Mouse (Mus musculus) left cerebral cortex, postnatal 14 days (tissue): Measurements from ENCODE around the gene Usp48. TPM values are rescaled to one million over a fixed set of nuclear protein-coding genes. Genes with fewer than 3 reads are reported as not detected.
"Not testable (repeated sequence)": the region's sequence is repeated elsewhere in the genome, so short reads cannot be mapped to it uniquely, and the experiment has no call there.

Experiments
- DNase-seq, 2 experiments: peaks; one replicate each; pipeline ENCODE4 v3.0.0; 2021 to 2022; ENCODE audit warnings: low spot score in 2 of 2, mixed read lengths in 1 of 2
- intact Hi-C: fragments of 180-260 bp; cut with DNase I; formaldehyde crosslinking; loops from one replicate; pipeline ENCODE4 v1.15.1; 2025
- long read RNA-seq, 2 experiments: library from polyadenylated mRNA; stranded (forward); transcript quantifications; one replicate each; pipeline ENCODE4 v2.0.0; 2021
- total RNA-seq, 2 experiments: library from RNA; stranded (reverse); gene quantifications; 2 replicates each; pipeline ENCODE4 v1.2.3; 2021

Gene Usp48
- 100 to 1,000 TPM; 105 to 109 TPM for total RNA-seq
- long read RNA-seq, experiment 1, full-length matches to known transcripts, result 4 of 36 reads
- long read RNA-seq, experiment 1, partial matches to known transcripts, result 5 of 36 reads
- long read RNA-seq, experiment 1, other reads (novel, unspliced or antisense), result 27 of 36 reads
- long read RNA-seq, experiment 2, full-length matches to known transcripts, result 4 of 33 reads
- long read RNA-seq, experiment 2, partial matches to known transcripts, result 8 of 33 reads
- long read RNA-seq, experiment 2, other reads (novel, unspliced or antisense), result 21 of 33 reads

- intact Hi-C loops, result no loop called here
- DNase-seq, result peak; percentile 99 to 100
Measured at GRCm38 (mm10) chr4:137593601-137594495, at the start of gene Usp48. TSS of gene Usp48 (plus strand) at chr4:137593755.

- intact Hi-C loops, result no loop called here
- no peak for DNase-seq
Measured at GRCm38 (mm10) chr4:137545568-137545967, 48.0 kb upstream of the Usp48 start.

GRCm38 (mm10) chr4:137546003-137546525 is 47.5 kb upstream of the Usp48 start:
- DNase-seq, result peak; percentile 36 to 50
- intact Hi-C loops, result no loop called here

- intact Hi-C loops, result no loop called here
- no peak for DNase-seq
Measured at GRCm38 (mm10) chr4:137553466-137553865, 40.1 kb upstream of the Usp48 start.

GRCm38 (mm10) chr4:137556673-137557210 is 36.8 kb upstream of the Usp48 start:
- no peak for DNase-seq
- intact Hi-C loops, result no loop called here

- DNase-seq, result no peak
- intact Hi-C loops, result no loop called here
Measured at GRCm38 (mm10) chr4:137569873-137570272, 23.7 kb upstream of the Usp48 start.

- intact Hi-C loops, result no loop called here
- no peak for DNase-seq
Measured at GRCm38 (mm10) chr4:137574469-137574868, 19.1 kb upstream of the Usp48 start, which contains the start of gene Ldlrad2. TSS of gene Ldlrad2 (minus strand) at chr4:137574569.

GRCm38 (mm10) chr4:137577486-137577885 is 16.1 kb upstream of the Usp48 start:
- intact Hi-C loops, result loop anchor here (5.0 kb wide), 1 partner anchor 130 kb away; no protein-coding TSS in a partner anchor
- no peak for DNase-seq

- DNase-seq, result peak in 1 of 2 experiments; percentile 27
- intact Hi-C loops, result loop anchor here (5.0 kb wide), 1 partner anchor 131 kb away; no protein-coding TSS in a partner anchor
Measured at GRCm38 (mm10) chr4:137578181-137578845, 15.2 kb upstream of the Usp48 start.

GRCm38 (mm10) chr4:137579789-137580188 is 13.8 kb upstream of the Usp48 start:
- intact Hi-C loops, result loop anchor here (5.0 kb wide), 1 partner anchor 132 kb away; no protein-coding TSS in a partner anchor
- DNase-seq, result no peak

- no peak for DNase-seq
- intact Hi-C loops, result no loop called here
Measured at GRCm38 (mm10) chr4:137580299-137580698, 13.3 kb upstream of the Usp48 start.

- intact Hi-C loops, result no loop called here
- no peak for DNase-seq
Measured at GRCm38 (mm10) chr4:137581815-137582214, 11.7 kb upstream of the Usp48 start.

- intact Hi-C loops, DNase-seq: not testable (repeated sequence)
Measured at GRCm38 (mm10) chr4:137589095-137589494, 4.5 kb upstream of the Usp48 start.

- intact Hi-C loops, result no loop called here
- no peak for DNase-seq
Measured at GRCm38 (mm10) chr4:137589586-137589985, 4.0 kb upstream of the Usp48 start.

- intact Hi-C loops, result no loop called here
- DNase-seq, result no peak
Measured at GRCm38 (mm10) chr4:137590961-137591360, 2.6 kb upstream of the Usp48 start.

- intact Hi-C loops, result no loop called here
- DNase-seq, result peak in 1 of 2 experiments; percentile 38
Measured at GRCm38 (mm10) chr4:137594496-137595270, 1.1 kb downstream of the Usp48 start.

- intact Hi-C loops, result no loop called here
- DNase-seq, result no peak
Measured at GRCm38 (mm10) chr4:137597098-137597630, 3.6 kb downstream of the Usp48 start.

- intact Hi-C loops, result no loop called here
- no peak for DNase-seq
Measured at GRCm38 (mm10) chr4:137598577-137598976, 5.0 kb downstream of the Usp48 start.
